Mouse (Mus musculus): Measurements from ENCODE around the gene Irgq.

DNA sequence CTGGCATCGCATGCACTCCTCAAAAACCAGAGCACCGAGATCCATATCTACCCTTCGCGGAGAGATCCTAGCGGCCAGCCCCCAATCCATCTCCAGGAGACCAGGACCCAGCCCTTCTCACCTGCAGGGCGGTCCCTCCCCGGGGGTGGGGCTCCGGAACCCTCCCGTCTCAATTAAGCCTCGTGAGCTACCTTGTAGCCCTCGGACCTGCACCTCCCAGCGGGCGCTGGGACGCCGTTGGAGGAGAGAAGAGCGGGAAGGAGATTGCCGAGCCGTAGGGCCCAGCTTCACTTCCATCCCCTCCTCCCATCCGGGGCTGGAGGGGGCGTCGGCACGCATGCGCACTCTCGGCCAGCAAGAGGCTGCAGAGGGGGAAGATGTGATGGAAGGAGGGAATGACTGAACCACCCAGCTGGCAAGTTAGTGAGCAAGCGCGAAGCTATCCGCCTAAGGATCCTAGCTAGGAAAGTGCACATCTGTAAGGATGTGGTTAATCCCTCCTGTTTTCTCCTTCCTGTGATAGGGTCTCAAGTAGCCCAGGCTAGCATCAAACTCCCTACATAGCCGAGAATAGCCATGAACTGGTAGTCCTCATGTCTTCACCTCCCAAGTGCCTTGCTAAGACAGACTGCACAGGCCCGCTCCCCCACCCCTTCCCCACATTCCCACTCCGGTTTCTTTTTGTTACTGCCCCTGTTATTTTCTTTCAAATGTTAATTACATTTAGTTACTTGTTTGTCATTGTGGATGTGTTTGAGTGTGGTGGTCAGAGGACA, 57.0 kb downstream of the Irgq start, which contains the start of the genes Ethe1 and Zfp575:
- TF ChIP-seq CTCF (IDR thresholded peaks at IDR 0.05; ENCODE audit: control insufficient read depth, insufficient read depth, low read length): no peak
- TF ChIP-seq POLR2A (IDR thresholded peaks at IDR 0.05; ENCODE audit: borderline replicate concordance, control insufficient read depth, low read depth, low read length): no peak
